Mouse (Mus musculus) splenic B cell, adult 2 months (primary cell): ENCODE measurements around the gene Ccz1.

Experiments used
- DNase-seq: peaks from one replicate; pipeline ENCODE4 v3.0.0-alpha.2; 2011; ENCODE audit warnings: low read depth, low spot score
- H3K27me3 ChIP-seq: 2 replicates; pipeline ENCODE4 v1.6.1; 2012; ENCODE audit warnings: mild to moderate bottlenecking, low read length, moderate library complexity, mixed read lengths; ENCODE audit not compliant: control insufficient read depth, poor library complexity, insufficient read depth, severe bottlenecking
- H3K36me3 ChIP-seq: 2 replicates; pipeline ENCODE4 v1.6.1; 2012; ENCODE audit warnings: mild to moderate bottlenecking, low read length, moderate library complexity, mixed read lengths; ENCODE audit not compliant: control insufficient read depth, poor library complexity, insufficient read depth, severe bottlenecking

The Ccz1 gene

GRCm38 (mm10) chr5:144014551-144015311 is at the start of gene Ccz1:
Gene Ccz1 (minus strand): TSS chr5:144014877.
- H3K27me3 ChIP-seq, result no peaks in the 10 kb centered on the region; the same call in 1 of the 2 replicates
- peaks cover 7% of the 10 kb centered on the region for H3K36me3 ChIP-seq
- DNase-seq, result peak; percentile 85

GRCm38 (mm10) chr5:144064093-144064492 is 49.4 kb upstream of the Ccz1 start:
- no peaks in the 10 kb centered on the region for H3K36me3 ChIP-seq
- no peak for DNase-seq

GRCm38 (mm10) chr5:144054340-144054739 is 39.7 kb upstream of the Ccz1 start:
- Histone ChIP-seq H3K36me3 (no peaks in the 10 kb centered on the region), H3K27me3 (no peaks in the 10 kb centered on the region)
- DNase-seq, result no peak

More at GRCm38 (mm10) chr5:144064093-144064492, 49.4 kb upstream of the Ccz1 start:
- no peaks in the 10 kb centered on the region; the same call in 1 of the 2 replicates for H3K27me3 ChIP-seq

GRCm38 (mm10) chr5:144053450-144053849 is 38.8 kb upstream of the Ccz1 start:
- no peak for DNase-seq
- no peaks in the 10 kb centered on the region for H3K36me3 ChIP-seq
- no peaks in the 10 kb centered on the region for H3K27me3 ChIP-seq

- no peaks in the 10 kb centered on the region for H3K36me3 ChIP-seq
- peak; percentile 44 for DNase-seq
- H3K27me3 ChIP-seq, result no peaks in the 10 kb centered on the region
Measured at GRCm38 (mm10) chr5:144051268-144051667, 36.6 kb upstream of the Ccz1 start.

GRCm38 (mm10) chr5:144049881-144050280 is 35.2 kb upstream of the Ccz1 start:
- DNase-seq, result no peak
- Histone ChIP-seq H3K36me3 (no peaks in the 10 kb centered on the region), H3K27me3 (no peaks in the 10 kb centered on the region)

- H3K36me3 ChIP-seq, result no peaks in the 10 kb centered on the region
- DNase-seq, result peak; percentile 29
- H3K27me3 ChIP-seq, result no peaks in the 10 kb centered on the region
Measured at GRCm38 (mm10) chr5:144047324-144047723, 32.6 kb upstream of the Ccz1 start.

- Histone ChIP-seq H3K36me3 (no peaks in the 10 kb centered on the region), H3K27me3 (no peaks in the 10 kb centered on the region)
- DNase-seq, result peak; percentile 16
Measured at GRCm38 (mm10) chr5:144043166-144043565, 28.5 kb upstream of the Ccz1 start.

GRCm38 (mm10) chr5:144040720-144041364 is 26.2 kb upstream of the Ccz1 start:
- no peaks in the 10 kb centered on the region for H3K36me3 ChIP-seq
- no peaks in the 10 kb centered on the region for H3K27me3 ChIP-seq
- DNase-seq, result peak; percentile 83

- H3K36me3 ChIP-seq, result no peaks in the 10 kb centered on the region
Measured at GRCm38 (mm10) chr5:144039886-144040285, 25.2 kb upstream of the Ccz1 start.

GRCm38 (mm10) chr5:144039156-144039675 is 24.5 kb upstream of the Ccz1 start:
- DNase-seq, result no peak

More at GRCm38 (mm10) chr5:144039886-144040285, 25.2 kb upstream of the Ccz1 start:
- no peaks in the 10 kb centered on the region for H3K27me3 ChIP-seq
- no peak for DNase-seq

GRCm38 (mm10) chr5:144036952-144037351 is 22.3 kb upstream of the Ccz1 start:
- DNase-seq, result no peak
- H3K36me3 ChIP-seq, result no peaks in the 10 kb centered on the region
- H3K27me3 ChIP-seq, result no peaks in the 10 kb centered on the region

More at GRCm38 (mm10) chr5:144039156-144039675, 24.5 kb upstream of the Ccz1 start:
- no peaks in the 10 kb centered on the region for H3K36me3 ChIP-seq
- H3K27me3 ChIP-seq, result no peaks in the 10 kb centered on the region

- DNase-seq, result no peak
- H3K36me3 ChIP-seq, result no peaks in the 10 kb centered on the region
- H3K27me3 ChIP-seq, result no peaks in the 10 kb centered on the region
Measured at GRCm38 (mm10) chr5:144034567-144034966, 19.9 kb upstream of the Ccz1 start.

- no peaks in the 10 kb centered on the region for H3K36me3 ChIP-seq
- H3K27me3 ChIP-seq, result no peaks in the 10 kb centered on the region
- DNase-seq, result no peak
Measured at GRCm38 (mm10) chr5:144032491-144032890, 17.8 kb upstream of the Ccz1 start.

- no peak for DNase-seq
- H3K36me3 ChIP-seq, result no peaks in the 10 kb centered on the region
- H3K27me3 ChIP-seq, result no peaks in the 10 kb centered on the region; the same call in 1 of the 2 replicates
Measured at GRCm38 (mm10) chr5:144026620-144027263, 12.1 kb upstream of the Ccz1 start, which contains the start of gene Ocm. Gene Ocm (minus strand): TSS chr5:144026670.
